Mouse (Mus musculus) hindbrain, embryonic 14.5 days (tissue): ENCODE measurements around the gene Gm19668. TPM values are rescaled to one million over a fixed set of nuclear protein-coding genes. Genes with fewer than 3 reads are reported as not detected.
"Not testable (repeated sequence)": the region's sequence is repeated elsewhere in the genome, so short reads cannot be mapped to it uniquely, and the experiment has no call there.

Experiments
- ATAC-seq: fragments of 200-750 bp; cut with Nextera tagmentation; 2 replicates; pipeline ENCODE4 v1.8.0; 2017; ENCODE audit warnings: moderate number of reproducible peaks, mild to moderate bottlenecking, moderate TSS enrichment, moderate library complexity; ENCODE audit not compliant: low FRiP score
- DNase-seq: peaks from one replicate; pipeline ENCODE4 v3.0.0-alpha.2; 2015; ENCODE audit warnings: low spot score
- H3K27ac ChIP-seq: fragments of 300-500 bp; sonication (generic); 2 replicates; pipeline ENCODE4 v1.5.1; 2014; ENCODE audit warnings: mild to moderate bottlenecking, moderate library complexity
- H3K27me3 ChIP-seq: fragments of 300-500 bp; sonication (generic); 2 replicates; pipeline ENCODE4 v1.6.1; 2014; ENCODE audit warnings: mild to moderate bottlenecking, low read length, mixed read lengths; ENCODE audit not compliant: control insufficient read depth, insufficient read depth
- H3K36me3 ChIP-seq: fragments of 300-500 bp; sonication (generic); replicated peaks from 2 replicates; pipeline ENCODE4 v1.6.1; 2014; ENCODE audit not compliant: control insufficient read depth, insufficient read depth
- H3K4me1 ChIP-seq: fragments of 300-500 bp; sonication (generic); replicated peaks from 2 replicates; pipeline ENCODE4 v1.6.1; 2014; ENCODE audit warnings: antibody characterized with exemption, low read length, mixed read lengths; ENCODE audit not compliant: control insufficient read depth, insufficient read depth
- H3K4me2 ChIP-seq: fragments of 300-500 bp; sonication (generic); replicated peaks from 2 replicates; pipeline ENCODE4 v1.6.1; 2014; ENCODE audit warnings: mild to moderate bottlenecking, moderate library complexity
- H3K4me3 ChIP-seq: fragments of 300-500 bp; sonication (generic); replicated peaks from 2 replicates; pipeline ENCODE4 v1.5.1; 2014; ENCODE audit warnings: mild to moderate bottlenecking, low read length
- H3K9ac ChIP-seq: fragments of 300-500 bp; sonication (generic); 2 replicates; pipeline ENCODE4 v1.6.1; 2014
- H3K9me3 ChIP-seq: fragments of 300-500 bp; sonication (generic); 2 replicates; pipeline ENCODE4 v1.6.1; 2016; ENCODE audit warnings: low read length; ENCODE audit not compliant: control insufficient read depth
- WGBS: fragments of 180-500 bp; shearing (Covaris S2); extraction: QIAGEN DNeasy Blood & Tissue Kit; methylation state at CpG from one replicate; pipeline ENCODE4 v1.1.7; 2014; 5-methylcytosine and 5-hydroxymethylcytosine counted together
- polyA plus RNA-seq: library from polyadenylated mRNA; unstranded; fragments of >200 nt; fragmentation: Nextera tagmentation; extraction: Ambion mirVana; gene quantifications from 2 replicates; pipeline ENCODE4 v1.2.1, GENCODE M21; 2014

Gm19668 gene
- polyA plus RNA-seq, 1 experiment from 2014 or later = not detected

GRCm38 (mm10) chr10:77750686-77751085 lies 48.2 kb downstream of the Gm19668 start:
- not testable (repeated sequence) for DNase-seq

More at GRCm38 (mm10) chr10:77750686-77751085, 48.2 kb downstream of the Gm19668 start:
- not testable (repeated sequence) for H3K4me3 ChIP-seq, H3K36me3 ChIP-seq, H3K4me1 ChIP-seq, H3K4me2 ChIP-seq, ATAC-seq, H3K9me3 ChIP-seq, H3K27me3 ChIP-seq, H3K27ac ChIP-seq, H3K9ac ChIP-seq
- 70% methylated on average over 1 of the region's 1 CpGs for WGBS

Other genes starting within 250 kb of the Gm19668 start
- gene Pttg1ip, start 217.4 kb downstream of the Gm19668 start, polyA plus RNA-seq = 79.9 and 80.2 TPM in 2 replicates
- gene Sumo3, start 193.0 kb downstream of the Gm19668 start, polyA plus RNA-seq = 235 and 260 TPM in 2 replicates
- 3.8 and 5.1 TPM in 2 replicates for gene Gm49325, start 192.9 kb downstream of the Gm19668 start, polyA plus RNA-seq
- 54.1 and 54.7 TPM in 2 replicates for gene Ube2g2, start 176.9 kb downstream of the Gm19668 start, polyA plus RNA-seq
- 0.94 and 1.2 TPM in 2 replicates for gene Tspear, start 112.6 kb downstream of the Gm19668 start, polyA plus RNA-seq
- not detected in 2 replicates for gene Gm19402, start 108.4 kb downstream of the Gm19668 start, polyA plus RNA-seq
- not detected in 2 replicates for gene Gm9508, start 101.9 kb downstream of the Gm19668 start, polyA plus RNA-seq
- gene Gm10272, start 92.5 kb downstream of the Gm19668 start, polyA plus RNA-seq = not detected in 2 replicates
- gene Gm10024, start 87.7 kb downstream of the Gm19668 start, polyA plus RNA-seq = not detected in 2 replicates
- gene Gm10142, start 83.3 kb downstream of the Gm19668 start, polyA plus RNA-seq = not detected in 2 replicates
- not detected in 2 replicates for gene Krtap12-1, start 78.5 kb downstream of the Gm19668 start, polyA plus RNA-seq
- not detected in 2 replicates for gene Gm10100, start 72.6 kb downstream of the Gm19668 start, polyA plus RNA-seq
- not detected in 2 replicates for gene Gm18596, start 56.5 kb downstream of the Gm19668 start, polyA plus RNA-seq
- not detected in 2 replicates for gene Gm9736, start 47.8 kb downstream of the Gm19668 start, polyA plus RNA-seq
- gene Gm3233, start 39.5 kb downstream of the Gm19668 start, polyA plus RNA-seq = not detected in 2 replicates
- not detected in 2 replicates for gene Gm3238, start 27.8 kb downstream of the Gm19668 start, polyA plus RNA-seq
- gene Gm7138, start 22.2 kb downstream of the Gm19668 start, polyA plus RNA-seq = not detected in 2 replicates
- gene Gm3250, start 16.6 kb downstream of the Gm19668 start, polyA plus RNA-seq = not detected in 2 replicates
- gene Gm7137, start 10.9 kb downstream of the Gm19668 start, polyA plus RNA-seq = not detected in 2 replicates
- gene Gm9639, start 4.1 kb downstream of the Gm19668 start, polyA plus RNA-seq = not detected in 2 replicates
- gene Gm9507, start 12.7 kb upstream of the Gm19668 start, polyA plus RNA-seq = not detected in 2 replicates
- gene Gm2696, start 15.5 kb upstream of the Gm19668 start, polyA plus RNA-seq = not detected in 2 replicates
- not detected in 2 replicates for gene Krtap10-4, start 28.0 kb upstream of the Gm19668 start, polyA plus RNA-seq
- not detected in 2 replicates for gene Krtap10-10, start 36.8 kb upstream of the Gm19668 start, polyA plus RNA-seq
- gene Gm36176, start 47.7 kb upstream of the Gm19668 start, polyA plus RNA-seq = not detected in 2 replicates
- not detected in 2 replicates for gene Gm10318, start 53.7 kb upstream of the Gm19668 start, polyA plus RNA-seq
- gene Gm3285, start 62.8 kb upstream of the Gm19668 start, polyA plus RNA-seq = not detected in 2 replicates
- 19.6 and 20.3 TPM in 2 replicates for gene Lrrc3, start 103.4 kb upstream of the Gm19668 start, polyA plus RNA-seq
- gene Trpm2, start 171.4 kb upstream of the Gm19668 start, polyA plus RNA-seq = 6.3 and 6.4 TPM in 2 replicates
- 46.9 and 48.1 TPM in 2 replicates for gene 1810043G02Rik, start 179.4 kb upstream of the Gm19668 start, polyA plus RNA-seq
- 93.5 and 98.2 TPM in 2 replicates for gene Pfkl, start 210.9 kb upstream of the Gm19668 start, polyA plus RNA-seq
- gene Dnmt3l, start 242.8 kb upstream of the Gm19668 start, polyA plus RNA-seq = not detected in 2 replicates
- gene Aire, start 244.5 kb upstream of the Gm19668 start, polyA plus RNA-seq = 0.09 and 0.15 TPM in 2 replicates